In genomic region chr10:80295618-80296425, GRCm38 (mm10) we compare ENCODE assay signal across 8 mouse cellular contexts. TPM values are rescaled to one million over a fixed set of nuclear protein-coding genes. Genes with fewer than 3 reads are reported as not detected.
A peak's percentile ranks its signal among the peaks of the same experiment; 100 is the strongest.
DNase-seq lines count a peak whose midpoint lies in the region; ATAC-seq lines count a peak whose summit lies in the region.

Gene Apc2, plus strand, starts transcription at chr10:80295977.

- H3K27me3 ChIP-seq in heart, embryonic 14.5 days (ENCODE audit: control insufficient read depth, insufficient read depth, low read length), result peaks cover 44% of the 10 kb centered on the region
- peaks cover 35% of the 10 kb centered on the region for H3K27me3 ChIP-seq in liver, embryonic 11.5 days (replicated peaks; ENCODE audit: control insufficient read depth, insufficient read depth, low read length)
- H3K27me3 ChIP-seq in splenic B cell, adult 2 months (ENCODE audit: control insufficient read depth, insufficient read depth, low read length, poor library complexity, severe bottlenecking), result no peaks in the 10 kb centered on the region; the same call in 1 of the 2 replicates

- H3K4me2 ChIP-seq in heart, embryonic 14.5 days (ENCODE audit: low read length), result peak within 1 kb of the TSS; percentile 85
- H3K4me2 ChIP-seq in liver, embryonic 11.5 days, result peak within 1 kb of the TSS; percentile 68

- H3K36me3 ChIP-seq in heart, embryonic 14.5 days (ENCODE audit: control insufficient read depth, insufficient read depth, low read length), result peaks cover 22% of the 10 kb centered on the region
- peaks cover 14% of the 10 kb centered on the region for H3K36me3 ChIP-seq in liver, embryonic 11.5 days (ENCODE audit: control insufficient read depth, insufficient read depth, low read length)
- peaks cover 10% of the 10 kb centered on the region for H3K36me3 ChIP-seq in splenic B cell, adult 2 months (ENCODE audit: control insufficient read depth, insufficient read depth, low read length, poor library complexity, severe bottlenecking)

- H3K9ac ChIP-seq in heart, embryonic 14.5 days (ENCODE audit: low read length), result peak within 1 kb of the TSS; percentile 65
- H3K9ac ChIP-seq in liver, embryonic 11.5 days (ENCODE audit: low read depth, low read length), result peak within 1 kb of the TSS; percentile 38; the same call in 1 of the 2 replicates

- H3K4me1 ChIP-seq in brown adipose tissue, adult 24 weeks (ENCODE audit: control insufficient read depth, insufficient read depth, insufficient read length, low read length), result no peaks in the 10 kb centered on the region; the same call in 1 of the 2 replicates
- peaks cover 14 to 26% of the 10 kb centered on the region in 2 experiments; a peak in 2 of 4 replicates for H3K4me1 ChIP-seq in heart, embryonic 14.5 days (ENCODE audit: control insufficient read depth in 2 of 2, insufficient read depth in 2 of 2, low read length in 2 of 2)
- peaks cover 21% of the 10 kb centered on the region for H3K4me1 ChIP-seq in liver, embryonic 11.5 days (replicated peaks; ENCODE audit: control insufficient read depth, insufficient read depth, low read length)

- peak; percentile 87 for DNase-seq in CD4-positive, CD25-positive, alpha-beta regulatory T cell, adult 2 months (ENCODE audit: low read depth, low spot score)
- peak; percentile 41 for DNase-seq in fibroblast of lung, adult 2 months (ENCODE audit: low read depth)
- DNase-seq in kidney, postnatal 10 days, result peak; percentile 82
- DNase-seq in liver, embryonic 11.5 days (ENCODE audit: low spot score), result peak; percentile 74
- peak; percentile 89 for DNase-seq in naive thymus-derived CD4-positive, alpha-beta T cell, adult 2 months (ENCODE audit: low read depth)
- peak; percentile 85 for DNase-seq in splenic B cell, adult 2 months (ENCODE audit: low read depth, low spot score)

- WGBS in heart, embryonic 14.5 days, result 2% methylated on average over 26 of the region's 26 CpGs
- 5% methylated on average over 26 of the region's 26 CpGs for WGBS in liver, embryonic 11.5 days

- H3K27ac ChIP-seq in brown adipose tissue, adult 24 weeks (replicated peaks; ENCODE audit: low read depth, low read length), result no peak within 1 kb of the TSS
- H3K27ac ChIP-seq in heart, embryonic 14.5 days (replicated peaks in 1 of 2; ENCODE audit: control insufficient read depth in 1 of 2, insufficient read depth in 1 of 2, low read depth in 2 of 2, low read length in 2 of 2), result 0 out of 4 replicates have a peak within 1 kb of the TSS, but pooled peaks of 1 of the 2 experiments have one; percentile 10
- H3K27ac ChIP-seq in liver, embryonic 11.5 days (ENCODE audit: low read depth, low read length), result 0 out of 2 replicates have a peak within 1 kb of the TSS, but pooled peaks have one; percentile 13

- ATAC-seq in heart, embryonic 14.5 days (ENCODE audit: insufficient number of reproducible peaks, insufficient read depth, low FRiP score, low read depth), result peak; percentile 20
- ATAC-seq in liver, embryonic 11.5 days (replicated peaks; ENCODE audit: low FRiP score), result peak; percentile 61

- H3K4me3 ChIP-seq in brown adipose tissue, adult 24 weeks (ENCODE audit: insufficient read depth, low read depth, low read length), result peak within 1 kb of the TSS; percentile 55
- H3K4me3 ChIP-seq in heart, embryonic 14.5 days (ENCODE audit: control insufficient read depth in 1 of 2, insufficient read depth in 1 of 2, low read depth in 1 of 2, low read length in 2 of 2), result peak within 1 kb of the TSS; percentile 44 to 53
- H3K4me3 ChIP-seq in liver, embryonic 11.5 days (ENCODE audit: low read depth, low read length), result peak within 1 kb of the TSS; percentile 96

- no peaks in the 10 kb centered on the region for H3K9me3 ChIP-seq in heart, embryonic 14.5 days (ENCODE audit: control insufficient read depth, low read length)
- H3K9me3 ChIP-seq in liver, embryonic 11.5 days (ENCODE audit: control insufficient read depth, low read length), result no peaks in the 10 kb centered on the region

RNA-seq across cellular contexts. Expression of gene Apc2, which starts in this region (rescaled TPM):
- polyA plus RNA-seq in brown adipose tissue, adult 24 weeks (2012; ENCODE audit: insufficient read depth, insufficient read length, missing spikeins), result 0.38 TPM in 1 of 2 replicates, not detected in the other
- 0.78 and 1.4 TPM in 2 replicates for polyA plus RNA-seq in heart, embryonic 14.5 days (2014; fragmentation: Nextera tagmentation; extraction: Ambion mirVana)
- polyA plus RNA-seq in liver, embryonic 11.5 days (2014; fragmentation: Nextera tagmentation; extraction: Ambion mirVana), result 0.30 and 0.45 TPM in 2 replicates

Comparison
In these comparisons a context has a peak if more than half of its experiments do, and no peak if none do; other contexts are left out.
1. Peak in DNase-seq, ATAC-seq, H3K4me3 ChIP-seq, H3K27ac ChIP-seq, H3K9ac ChIP-seq and H3K4me2 ChIP-seq in liver, embryonic 11.5 days; RNA of the gene not detected or under 1 TPM.